Mouse (Mus musculus): Measurements from ENCODE around the gene Smad1. TPM values are rescaled to one million over a fixed set of nuclear protein-coding genes. Genes with fewer than 3 reads are reported as not detected.

The Smad1 gene
- polyA plus RNA-seq, 1 experiment from 2014 or later = 73.5 TPM

GRCm38 (mm10) chr8:79400671-79401070 is 1.4 kb upstream of the Smad1 start:
- Histone ChIP-seq H3K27me3 (ENCODE audit: control insufficient read depth, insufficient read depth, low read length) (no peaks in the 10 kb centered on the region), H3K36me3 (ENCODE audit: control insufficient read depth, insufficient read depth, low read length) (no peaks in the 10 kb centered on the region), H3K9me3 (ENCODE audit: control insufficient read depth, low read length) (no peaks in the 10 kb centered on the region), H3K4me2 (ENCODE audit: low read depth, low read length) (no peak overlapping the region), H3K4me1 (ENCODE audit: control insufficient read depth, insufficient read depth, low read length) (peaks cover 20% of the 10 kb centered on the region), H3K4me3 (ENCODE audit: low read depth, low read length) (no peak overlapping the region), H3K9ac (replicated peaks; ENCODE audit: low read depth, low read length) (no peak overlapping the region), H3K27ac (ENCODE audit: low read depth, low read length) (no peak overlapping the region)
- ATAC-seq (ENCODE audit: low read depth) = no peak
- 77% methylated on average over 2 of the region's 2 CpGs for WGBS

GRCm38 (mm10) chr8:79398251-79398981 is 902 bp downstream of the Smad1 start:
- WGBS = under 1% methylated on average over 51 of the region's 68 CpGs
- Histone ChIP-seq H3K4me3 (ENCODE audit: low read depth, low read length) (peak overlapping the region; percentile 91), H3K4me2 (ENCODE audit: low read depth, low read length) (peak overlapping the region; percentile 84), H3K27ac (ENCODE audit: low read depth, low read length) (peak overlapping the region; percentile 98), H3K27me3 (ENCODE audit: control insufficient read depth, insufficient read depth, low read length) (no peaks in the 10 kb centered on the region), H3K9me3 (ENCODE audit: control insufficient read depth, low read length) (no peaks in the 10 kb centered on the region), H3K4me1 (ENCODE audit: control insufficient read depth, insufficient read depth, low read length) (peaks cover 33% of the 10 kb centered on the region), H3K9ac (replicated peaks; ENCODE audit: low read depth, low read length) (peak overlapping the region; percentile 98), H3K36me3 (ENCODE audit: control insufficient read depth, insufficient read depth, low read length) (no peaks in the 10 kb centered on the region)
- peak; percentile 59 for ATAC-seq (ENCODE audit: low read depth)

- Histone ChIP-seq H3K4me2 (ENCODE audit: low read depth, low read length) (peak overlapping the region; percentile 84), H3K9ac (replicated peaks; ENCODE audit: low read depth, low read length) (peak overlapping the region; percentile 98), H3K4me1 (ENCODE audit: control insufficient read depth, insufficient read depth, low read length) (peaks cover 37% of the 10 kb centered on the region), H3K27me3 (ENCODE audit: control insufficient read depth, insufficient read depth, low read length) (no peaks in the 10 kb centered on the region), H3K36me3 (ENCODE audit: control insufficient read depth, insufficient read depth, low read length) (no peaks in the 10 kb centered on the region), H3K27ac (ENCODE audit: low read depth, low read length) (peak overlapping the region; percentile 98), H3K4me3 (ENCODE audit: low read depth, low read length) (peak overlapping the region; percentile 91), H3K9me3 (ENCODE audit: control insufficient read depth, low read length) (no peaks in the 10 kb centered on the region)
- 5% methylated on average over 7 of the region's 7 CpGs for WGBS
- peak; percentile 2; the same call in 1 of the 2 replicates for ATAC-seq (ENCODE audit: low read depth)
Measured at GRCm38 (mm10) chr8:79397705-79398250, 1.5 kb downstream of the Smad1 start.

- H3K4me2 ChIP-seq (ENCODE audit: low read depth, low read length) = peak overlapping the region; percentile 84
- WGBS = 18% methylated on average over 6 of the region's 6 CpGs
- H3K27me3 ChIP-seq (ENCODE audit: control insufficient read depth, insufficient read depth, low read length) = no peaks in the 10 kb centered on the region
- ATAC-seq (ENCODE audit: low read depth) = no peak
- no peaks in the 10 kb centered on the region for H3K36me3 ChIP-seq (ENCODE audit: control insufficient read depth, insufficient read depth, low read length)
- H3K27ac ChIP-seq (ENCODE audit: low read depth, low read length) = peak overlapping the region; percentile 49; the same call in 1 of the 2 replicates
- peak overlapping the region; percentile 98 for H3K9ac ChIP-seq (replicated peaks; ENCODE audit: low read depth, low read length)
- peak overlapping the region; percentile 91 for H3K4me3 ChIP-seq (ENCODE audit: low read depth, low read length)
- H3K9me3 ChIP-seq (ENCODE audit: control insufficient read depth, low read length) = no peaks in the 10 kb centered on the region
- H3K4me1 ChIP-seq (ENCODE audit: control insufficient read depth, insufficient read depth, low read length) = peaks cover 42% of the 10 kb centered on the region
Measured at GRCm38 (mm10) chr8:79396911-79397310, 2.4 kb downstream of the Smad1 start.

- Histone ChIP-seq H3K27ac (ENCODE audit: low read depth, low read length) (no peak overlapping the region), H3K36me3 (ENCODE audit: control insufficient read depth, insufficient read depth, low read length) (no peaks in the 10 kb centered on the region), H3K4me2 (ENCODE audit: low read depth, low read length) (no peak overlapping the region), H3K27me3 (ENCODE audit: control insufficient read depth, insufficient read depth, low read length) (no peaks in the 10 kb centered on the region), H3K9me3 (ENCODE audit: control insufficient read depth, low read length) (no peaks in the 10 kb centered on the region), H3K9ac (replicated peaks; ENCODE audit: low read depth, low read length) (no peak overlapping the region), H3K4me1 (ENCODE audit: control insufficient read depth, insufficient read depth, low read length) (peaks cover 43% of the 10 kb centered on the region), H3K4me3 (ENCODE audit: low read depth, low read length) (no peak overlapping the region)
- WGBS = 84% methylated on average over 9 of the region's 9 CpGs
- ATAC-seq (ENCODE audit: low read depth) = no peak
Measured at GRCm38 (mm10) chr8:79394009-79394408, 5.3 kb downstream of the Smad1 start.

- no peaks in the 10 kb centered on the region for H3K9me3 ChIP-seq (ENCODE audit: control insufficient read depth, low read length)
- H3K4me3 ChIP-seq (ENCODE audit: low read depth, low read length) = no peak overlapping the region
- no peak overlapping the region for H3K27ac ChIP-seq (ENCODE audit: low read depth, low read length)
- ATAC-seq (ENCODE audit: low read depth) = no peak
- H3K4me1 ChIP-seq (ENCODE audit: control insufficient read depth, insufficient read depth, low read length) = peaks cover 43% of the 10 kb centered on the region
- 93% methylated on average over 5 of the region's 5 CpGs for WGBS
- no peak overlapping the region for H3K4me2 ChIP-seq (ENCODE audit: low read depth, low read length)
- no peaks in the 10 kb centered on the region for H3K27me3 ChIP-seq (ENCODE audit: control insufficient read depth, insufficient read depth, low read length)
- H3K36me3 ChIP-seq (ENCODE audit: control insufficient read depth, insufficient read depth, low read length) = no peaks in the 10 kb centered on the region
- H3K9ac ChIP-seq (replicated peaks; ENCODE audit: low read depth, low read length) = no peak overlapping the region
Measured at GRCm38 (mm10) chr8:79393215-79393614, 6.1 kb downstream of the Smad1 start.

- Histone ChIP-seq H3K36me3 (ENCODE audit: control insufficient read depth, insufficient read depth, low read length) (no peaks in the 10 kb centered on the region), H3K4me1 (ENCODE audit: control insufficient read depth, insufficient read depth, low read length) (peaks cover 43% of the 10 kb centered on the region), H3K4me2 (ENCODE audit: low read depth, low read length) (no peak overlapping the region), H3K4me3 (ENCODE audit: low read depth, low read length) (no peak overlapping the region), H3K27me3 (ENCODE audit: control insufficient read depth, insufficient read depth, low read length) (no peaks in the 10 kb centered on the region), H3K9me3 (ENCODE audit: control insufficient read depth, low read length) (no peaks in the 10 kb centered on the region), H3K9ac (replicated peaks; ENCODE audit: low read depth, low read length) (no peak overlapping the region), H3K27ac (ENCODE audit: low read depth, low read length) (no peak overlapping the region)
- ATAC-seq (ENCODE audit: low read depth) = no peak
- 40% methylated on average over 6 of the region's 6 CpGs for WGBS
Measured at GRCm38 (mm10) chr8:79392649-79393048, 6.7 kb downstream of the Smad1 start.

- Histone ChIP-seq H3K9ac (replicated peaks; ENCODE audit: low read depth, low read length) (no peak overlapping the region), H3K4me3 (ENCODE audit: low read depth, low read length) (no peak overlapping the region), H3K4me1 (ENCODE audit: control insufficient read depth, insufficient read depth, low read length) (peaks cover 34% of the 10 kb centered on the region), H3K36me3 (ENCODE audit: control insufficient read depth, insufficient read depth, low read length) (no peaks in the 10 kb centered on the region), H3K27ac (ENCODE audit: low read depth, low read length) (no peak overlapping the region), H3K9me3 (ENCODE audit: control insufficient read depth, low read length) (no peaks in the 10 kb centered on the region), H3K27me3 (ENCODE audit: control insufficient read depth, insufficient read depth, low read length) (no peaks in the 10 kb centered on the region), H3K4me2 (ENCODE audit: low read depth, low read length) (no peak overlapping the region)
- ATAC-seq (ENCODE audit: low read depth) = no peak
- WGBS = 82% methylated on average over 13 of the region's 13 CpGs
Measured at GRCm38 (mm10) chr8:79391454-79391853, 7.9 kb downstream of the Smad1 start.

- Histone ChIP-seq H3K36me3 (ENCODE audit: control insufficient read depth, insufficient read depth, low read length) (no peaks in the 10 kb centered on the region), H3K4me2 (ENCODE audit: low read depth, low read length) (no peak overlapping the region)
Measured at GRCm38 (mm10) chr8:79389074-79389786, 10.1 kb downstream of the Smad1 start.

More at GRCm38 (mm10) chr8:79389074-79389786, 10.1 kb downstream of the Smad1 start:
- no peak for ATAC-seq (ENCODE audit: low read depth)
- no peaks in the 10 kb centered on the region for H3K27me3 ChIP-seq (ENCODE audit: control insufficient read depth, insufficient read depth, low read length)
- no peaks in the 10 kb centered on the region for H3K9me3 ChIP-seq (ENCODE audit: control insufficient read depth, low read length)
- no peak overlapping the region for H3K4me3 ChIP-seq (ENCODE audit: low read depth, low read length)
- 87% methylated on average over 23 of the region's 23 CpGs for WGBS
- H3K4me1 ChIP-seq (ENCODE audit: control insufficient read depth, insufficient read depth, low read length) = peaks cover 21% of the 10 kb centered on the region; the same call in 1 of the 2 replicates
- H3K27ac ChIP-seq (ENCODE audit: low read depth, low read length) = no peak overlapping the region
- no peak overlapping the region for H3K9ac ChIP-seq (replicated peaks; ENCODE audit: low read depth, low read length)

Data from neural tube, embryonic 14.5 days (tissue).